ENCODE assay signal across 10 mouse cellular contexts in genomic region chr6:6298867-6299852, GRCm38 (mm10).
DNase-seq lines count a peak whose midpoint lies in the region; ATAC-seq and TF ChIP-seq lines count a peak whose summit lies in the region.
"Had no signal": no experiment of that assay in that cellular context is flagged by ENCODE, and none has a peak within 500 bp of the region (broad histone marks: within the 10 kb centered on the region; RNA-seq: fewer than 3 reads in every experiment).

No protein-coding gene starts in this region.

- H3K27ac ChIP-seq in heart, embryonic 10.5 days = peak overlapping the region; percentile 69; the same call in 1 of the 2 replicates
- H3K27ac ChIP-seq in lung, postnatal 0 days (ENCODE audit: low read length) = no peak overlapping the region
- H3K27ac ChIP-seq: hindbrain, embryonic 13.5 days; limb, embryonic 13.5 days had no signal

- no peak overlapping the region; the same call in 1 of the 2 replicates for H3K4me2 ChIP-seq in lung, postnatal 0 days (replicated peaks; ENCODE audit: low read depth, low read length)
- H3K4me2 ChIP-seq: hindbrain, embryonic 13.5 days; limb, embryonic 13.5 days had no signal

- H3K4me3 ChIP-seq in heart, embryonic 10.5 days = no peak overlapping the region
- no peak overlapping the region for H3K4me3 ChIP-seq in lung, postnatal 0 days (ENCODE audit: low read depth, low read length)
- H3K4me3 ChIP-seq: hindbrain, embryonic 13.5 days; limb, embryonic 13.5 days had no signal

- H3K9ac ChIP-seq in lung, postnatal 0 days (replicated peaks; ENCODE audit: low read depth) = no peak overlapping the region
- H3K9ac ChIP-seq: hindbrain, embryonic 13.5 days; limb, embryonic 13.5 days had no signal

- peaks cover 7% of the 10 kb centered on the region; the same call in 1 of the 2 replicates for H3K4me1 ChIP-seq in heart, embryonic 10.5 days
- 0 out of 2 replicates have a peak, but pooled peaks cover 4% of the 10 kb centered on the region for H3K4me1 ChIP-seq in lung, postnatal 0 days (ENCODE audit: insufficient read depth, low read depth, low read length)
- H3K4me1 ChIP-seq: hindbrain, embryonic 13.5 days had no signal

- TF ChIP-seq EP300 in lung, postnatal 0 days (IDR thresholded peaks at IDR 0.05) = peak; percentile 31; the same call in 1 of the 2 replicates

- no peaks in the 10 kb centered on the region for H3K36me3 ChIP-seq in heart, embryonic 10.5 days
- no peaks in the 10 kb centered on the region for H3K36me3 ChIP-seq in lung, postnatal 0 days (ENCODE audit: insufficient read depth, low read length)
- H3K36me3 ChIP-seq: hindbrain, embryonic 13.5 days; limb, embryonic 13.5 days had no signal

- WGBS in heart, embryonic 10.5 days = 42% methylated on average over 14 of the region's 14 CpGs
- 42% methylated on average over 14 of the region's 14 CpGs for WGBS in lung, postnatal 0 days

- H3K9me3 ChIP-seq in heart, embryonic 10.5 days = peaks cover 4% of the 10 kb centered on the region; the same call in 1 of the 2 replicates
- no peaks in the 10 kb centered on the region for H3K9me3 ChIP-seq in lung, postnatal 0 days (ENCODE audit: low read length)
- H3K9me3 ChIP-seq: hindbrain, embryonic 13.5 days; limb, embryonic 13.5 days had no signal

- intact Hi-C loops in left cerebral cortex, postnatal 10 days (cut with DNase I) = no loop called here

- peak; percentile 90 for ATAC-seq in lung, postnatal 0 days

- TF ChIP-seq CTCF in lung, postnatal 0 days (IDR thresholded peaks at IDR 0.05) = no peak

- H3K27me3 ChIP-seq in heart, embryonic 10.5 days (ENCODE audit: insufficient read depth, poor library complexity, severe bottlenecking) = no peaks in the 10 kb centered on the region
- no peaks in the 10 kb centered on the region for H3K27me3 ChIP-seq in lung, postnatal 0 days (replicated peaks; ENCODE audit: insufficient read depth, low read length)
- H3K27me3 ChIP-seq: limb, embryonic 13.5 days had no signal

- DNase-seq in adrenal gland, adult 2 months = peak; percentile 48
- DNase-seq in adrenal gland, postnatal 4 days (ENCODE audit: low spot score in 2 of 2) = no peak
- DNase-seq in adrenal gland, postnatal 36 days = peak; percentile 20 to 34
- DNase-seq in heart, embryonic 10.5 days (ENCODE audit: low spot score) = no peak
- DNase-seq in lung, postnatal 0 days (ENCODE audit: low spot score) = peak; percentile 83
- DNase-seq in retina, embryonic 14.5 days (ENCODE audit: low spot score) = no peak
- DNase-seq in frontal cortex, postnatal 36 days (ENCODE audit: low spot score in 2 of 2) = no peak
- no peak for DNase-seq in left cerebral cortex, postnatal 10 days (ENCODE audit: extremely low spot score in 1 of 2, low spot score in 2 of 2)

Comparison
In these comparisons a context has a peak if more than half of its experiments do, and no peak if none do; other contexts are left out.
1. DNase-seq: peak in adrenal gland, adult 2 months (single experiment), adrenal gland, postnatal 36 days (2 of 2) and lung, postnatal 0 days (single experiment); none in adrenal gland, postnatal 4 days (0 of 2), heart, embryonic 10.5 days (single experiment), retina, embryonic 14.5 days (single experiment), frontal cortex, postnatal 36 days (0 of 2) and left cerebral cortex, postnatal 10 days (0 of 2).